Mouse (Mus musculus) heart, embryonic 14.5 days (tissue): ENCODE measurements at regions not wholly inside any gene's neighbourhood (a gene's known extent, or its start where the extent isn't known, plus 50 kb on each side); places are given as distances from the start of the nearest gene placed in this dataset.

Experiments used
- ATAC-seq: fragments of 200-750 bp; cut with Nextera tagmentation; 2 replicates; pipeline ENCODE4 v1.8.0; 2017; ENCODE audit warnings: low read depth, moderate TSS enrichment; ENCODE audit not compliant: insufficient number of reproducible peaks, insufficient read depth, low FRiP score
- H3K27ac ChIP-seq, 2 experiments: fragments of 200-500 bp in 1 of 2; fragments of 300-500 bp in 1 of 2; sonication (generic) in 1 of 2; replicated peaks in 1 of 2; 2 replicates each; pipeline ENCODE4 v1.5.1; 2012 to 2014; ENCODE audit warnings: low read depth in 2 of 2, low read length in 2 of 2, control low read depth in 1 of 2, mild to moderate bottlenecking in 1 of 2, mixed read lengths in 1 of 2; ENCODE audit not compliant: control insufficient read depth in 1 of 2, insufficient read depth in 1 of 2
- H3K27me3 ChIP-seq: fragments of 300-500 bp; sonication (generic); 2 replicates; pipeline ENCODE4 v1.6.1; 2014; ENCODE audit warnings: mild to moderate bottlenecking, low read length, control low read depth; ENCODE audit not compliant: control insufficient read depth, insufficient read depth
- H3K36me3 ChIP-seq: fragments of 300-500 bp; sonication (generic); 2 replicates; pipeline ENCODE4 v1.6.1; 2014; ENCODE audit warnings: mild to moderate bottlenecking, control low read depth, low read length, mixed read lengths; ENCODE audit not compliant: control insufficient read depth, insufficient read depth
- H3K4me1 ChIP-seq, 2 experiments: fragments of 200-500 bp in 1 of 2; fragments of 300-500 bp in 1 of 2; sonication (generic) in 1 of 2; 2 replicates each; pipeline ENCODE4 v1.6.1; 2012 to 2014; ENCODE audit warnings: low read length in 2 of 2, control low read depth in 1 of 2, mixed read lengths in 1 of 2; ENCODE audit not compliant: control insufficient read depth in 2 of 2, insufficient read depth in 2 of 2
- H3K4me2 ChIP-seq: fragments of 300-500 bp; sonication (generic); 2 replicates; pipeline ENCODE4 v1.6.1; 2014; ENCODE audit warnings: mild to moderate bottlenecking, low read length
- H3K4me3 ChIP-seq, 2 experiments: fragments of 200-500 bp in 1 of 2; fragments of 300-500 bp in 1 of 2; sonication (generic) in 1 of 2; 2 replicates each; pipeline ENCODE4 v1.5.1; 2012 to 2014; ENCODE audit warnings: low read length in 2 of 2, mild to moderate bottlenecking in 2 of 2, control low read depth in 1 of 2, low read depth in 1 of 2, moderate library complexity in 1 of 2; ENCODE audit not compliant: control insufficient read depth in 1 of 2, insufficient read depth in 1 of 2
- H3K9ac ChIP-seq: fragments of 300-500 bp; sonication (generic); 2 replicates; pipeline ENCODE4 v1.6.1; 2014; ENCODE audit warnings: mild to moderate bottlenecking, low read length
- H3K9me3 ChIP-seq: fragments of 300-500 bp; sonication (generic); 2 replicates; pipeline ENCODE4 v1.6.1; 2016; ENCODE audit warnings: low read length, control low read depth; ENCODE audit not compliant: control insufficient read depth
- WGBS: fragments of 180-500 bp; shearing (Covaris S2); extraction: QIAGEN DNeasy Blood & Tissue Kit; methylation state at CpG from one replicate; pipeline ENCODE4 v1.1.7; 2014; 5-methylcytosine and 5-hydroxymethylcytosine counted together

- 86% methylated on average over 1 of the region's 1 CpGs for WGBS
- no peaks in the 10 kb centered on the region for H3K4me1 ChIP-seq
- H3K27me3 ChIP-seq, result no peaks in the 10 kb centered on the region
- H3K9ac ChIP-seq, result no peak overlapping the region
- no peaks in the 10 kb centered on the region for H3K9me3 ChIP-seq
- H3K36me3 ChIP-seq, result no peaks in the 10 kb centered on the region
- H3K27ac ChIP-seq, result no peak overlapping the region
- no peak overlapping the region for H3K4me3 ChIP-seq
- no peak for ATAC-seq
- H3K4me2 ChIP-seq, result no peak overlapping the region
These were observed 63.3 kb upstream of the Ccdc71l start for GRCm38 (mm10) chr12:32315099-32315783.
